Mouse (Mus musculus) stomach, embryonic 16.5 days (tissue): Measurements from ENCODE around the gene Asb3. TPM values are rescaled to one million over a fixed set of nuclear protein-coding genes. Genes with fewer than 3 reads are reported as not detected.

Source experiments
- ATAC-seq: fragments of 200-750 bp; cut with Nextera tagmentation; 2 replicates; pipeline ENCODE4 v1.8.0; 2017; ENCODE audit warnings: moderate number of reproducible peaks, moderate TSS enrichment; ENCODE audit not compliant: insufficient read depth, low FRiP score
- H3K27ac ChIP-seq: fragments of 300-500 bp; sonication (generic); 2 replicates; pipeline ENCODE4 v1.5.1; 2014; ENCODE audit warnings: low read length
- H3K27me3 ChIP-seq: fragments of 300-500 bp; sonication (generic); 2 replicates; pipeline ENCODE4 v1.6.1; 2014; ENCODE audit warnings: low read length, control low read depth, mixed read lengths; ENCODE audit not compliant: control insufficient read depth, insufficient read depth
- H3K36me3 ChIP-seq: fragments of 300-500 bp; sonication (generic); 2 replicates; pipeline ENCODE4 v1.6.1; 2014; ENCODE audit warnings: low read length; ENCODE audit not compliant: control insufficient read depth, insufficient read depth
- H3K4me1 ChIP-seq: fragments of 300-500 bp; sonication (generic); 2 replicates; pipeline ENCODE4 v1.6.1; 2014; ENCODE audit warnings: low read length, control low read depth, mixed read lengths; ENCODE audit not compliant: control insufficient read depth, insufficient read depth
- H3K4me2 ChIP-seq: fragments of 300-500 bp; sonication (generic); 2 replicates; pipeline ENCODE4 v1.6.1; 2014; ENCODE audit warnings: low read depth, low read length, mixed read lengths
- H3K4me3 ChIP-seq: fragments of 300-500 bp; sonication (generic); replicated peaks from 2 replicates; pipeline ENCODE4 v1.5.1; 2014; ENCODE audit warnings: mild to moderate bottlenecking, low read length
- H3K9ac ChIP-seq: fragments of 300-500 bp; sonication (generic); 2 replicates; pipeline ENCODE4 v1.6.1; 2014; ENCODE audit warnings: low read length
- H3K9me3 ChIP-seq: fragments of 300-500 bp; sonication (generic); replicated peaks from 2 replicates; pipeline ENCODE4 v1.6.1; 2016; ENCODE audit warnings: low read length, control low read depth; ENCODE audit not compliant: control insufficient read depth
- WGBS: fragments of 180-500 bp; shearing (Covaris S2); extraction: QIAGEN DNeasy Blood & Tissue Kit; methylation state at CpG from one replicate; pipeline ENCODE4 v1.1.7; 2014; 5-methylcytosine and 5-hydroxymethylcytosine counted together
- polyA plus RNA-seq: library from polyadenylated mRNA; unstranded; fragments of >200 nt; fragmentation: Nextera tagmentation; extraction: Ambion mirVana; gene quantifications from 2 replicates; pipeline ENCODE4 v1.2.1, GENCODE M21; 2015

Gene Asb3
- polyA plus RNA-seq, 1 experiment from 2014 or later: 27.7 TPM

GRCm38 (mm10) chr11:30923283-30923682 is 38.1 kb downstream of the Asb3 start:
- no peak overlapping the region for H3K4me3 ChIP-seq
- ATAC-seq: no peak
- no peak overlapping the region for H3K9ac ChIP-seq
- 92% methylated on average over 3 of the region's 3 CpGs for whole genome bisulfite sequencing
- peaks cover 11% of the 10 kb centered on the region; the same call in 1 of the 2 replicates for H3K36me3 ChIP-seq
- no peaks in the 10 kb centered on the region for H3K9me3 ChIP-seq
- H3K4me2 ChIP-seq: no peak overlapping the region
- no peaks in the 10 kb centered on the region for H3K27me3 ChIP-seq
- no peaks in the 10 kb centered on the region for H3K4me1 ChIP-seq
- H3K27ac ChIP-seq: no peak overlapping the region

GRCm38 (mm10) chr11:30928079-30928478 is 42.9 kb downstream of the Asb3 start:
- Histone ChIP-seq H3K4me1 (no peaks in the 10 kb centered on the region), H3K4me2 (no peak overlapping the region), H3K27ac (no peak overlapping the region), H3K9ac (no peak overlapping the region), H3K9me3 (no peaks in the 10 kb centered on the region), H3K27me3 (no peaks in the 10 kb centered on the region), H3K36me3 (peaks cover 13% of the 10 kb centered on the region; the same call in 1 of the 2 replicates), H3K4me3 (no peak overlapping the region)
- ATAC-seq: no peak

- Histone ChIP-seq H3K9me3 (no peaks in the 10 kb centered on the region), H3K27me3 (no peaks in the 10 kb centered on the region), H3K4me2 (no peak overlapping the region), H3K27ac (no peak overlapping the region), H3K9ac (no peak overlapping the region), H3K4me3 (no peak overlapping the region), H3K36me3 (peaks cover 13% of the 10 kb centered on the region; the same call in 1 of the 2 replicates), H3K4me1 (no peaks in the 10 kb centered on the region)
- ATAC-seq: no peak
- WGBS: 94% methylated on average over 1 of the region's 1 CpGs
Measured at GRCm38 (mm10) chr11:30928498-30928897, 43.3 kb downstream of the Asb3 start.

- Histone ChIP-seq H3K9me3 (no peaks in the 10 kb centered on the region), H3K27me3 (no peaks in the 10 kb centered on the region), H3K4me1 (no peaks in the 10 kb centered on the region), H3K27ac (no peak overlapping the region), H3K9ac (no peak overlapping the region), H3K4me3 (no peak overlapping the region), H3K36me3 (peaks cover 33% of the 10 kb centered on the region), H3K4me2 (no peak overlapping the region)
- no peak for ATAC-seq
- 94% methylated on average over 2 of the region's 2 CpGs for WGBS
Measured at GRCm38 (mm10) chr11:30943522-30943921, 58.3 kb downstream of the Asb3 start.

GRCm38 (mm10) chr11:30952829-30953228 is 67.6 kb downstream of the Asb3 start:
- ATAC-seq: no peak
- H3K9me3 ChIP-seq: no peaks in the 10 kb centered on the region
- no peak overlapping the region for H3K9ac ChIP-seq
- peaks cover 10% of the 10 kb centered on the region for H3K36me3 ChIP-seq
- peak overlapping the region; percentile 74 for H3K4me2 ChIP-seq
- no peaks in the 10 kb centered on the region for H3K27me3 ChIP-seq
- peaks cover 7% of the 10 kb centered on the region for H3K4me1 ChIP-seq
- WGBS: 42% methylated on average over 5 of the region's 5 CpGs
- peak overlapping the region; percentile 92 for H3K4me3 ChIP-seq
- H3K27ac ChIP-seq: no peak overlapping the region

- no peaks in the 10 kb centered on the region for H3K27me3 ChIP-seq
- peaks cover 7% of the 10 kb centered on the region for H3K4me1 ChIP-seq
- H3K9ac ChIP-seq: peak overlapping the region; percentile 93
- no peaks in the 10 kb centered on the region for H3K9me3 ChIP-seq
- H3K4me3 ChIP-seq: peak overlapping the region; percentile 92
- under 1% methylated on average over 29 of the region's 32 CpGs for WGBS
- peak; percentile 85 for ATAC-seq
- peak overlapping the region; percentile 87 for H3K27ac ChIP-seq
- H3K36me3 ChIP-seq: peaks cover 5% of the 10 kb centered on the region; the same call in 1 of the 2 replicates
- peak overlapping the region; percentile 74 for H3K4me2 ChIP-seq
Measured at GRCm38 (mm10) chr11:30953469-30954154, 68.4 kb downstream of the Asb3 start.

- Histone ChIP-seq H3K4me1 (peaks cover 7% of the 10 kb centered on the region), H3K36me3 (no peaks in the 10 kb centered on the region; the same call in 1 of the 2 replicates), H3K9me3 (no peaks in the 10 kb centered on the region), H3K4me3 (peak within 1 kb of the TSS; percentile 92), H3K27ac (peak within 1 kb of the TSS; percentile 87), H3K4me2 (peak within 1 kb of the TSS; percentile 83), H3K27me3 (no peaks in the 10 kb centered on the region), H3K9ac (peak within 1 kb of the TSS; percentile 93)
- under 1% methylated on average over 40 of the region's 40 CpGs for WGBS
- peak; percentile 95 for ATAC-seq
Measured at GRCm38 (mm10) chr11:30954279-30954725, 69.1 kb downstream of the Asb3 start, which contains the start of gene Erlec1. Gene Erlec1 (minus strand): TSS chr11:30954335.

- WGBS: 37% methylated on average over 2 of the region's 2 CpGs
- Histone ChIP-seq H3K9ac (no peak overlapping the region), H3K36me3 (no peaks in the 10 kb centered on the region), H3K4me3 (peak overlapping the region; percentile 8; the same call in 1 of the 2 replicates), H3K9me3 (no peaks in the 10 kb centered on the region), H3K4me1 (peaks cover 5% of the 10 kb centered on the region), H3K4me2 (peak overlapping the region; percentile 50; the same call in 1 of the 2 replicates), H3K27ac (no peak overlapping the region), H3K27me3 (no peaks in the 10 kb centered on the region)
- ATAC-seq: no peak
Measured at GRCm38 (mm10) chr11:30985237-30985636, 100.0 kb downstream of the Asb3 start.

- H3K36me3 ChIP-seq: no peaks in the 10 kb centered on the region
- peak within 1 kb of the TSS; percentile 82 for H3K27ac ChIP-seq
- peak within 1 kb of the TSS; percentile 75 for H3K9ac ChIP-seq
- H3K9me3 ChIP-seq: no peaks in the 10 kb centered on the region
- H3K4me3 ChIP-seq: peak within 1 kb of the TSS; percentile 58
- H3K27me3 ChIP-seq: no peaks in the 10 kb centered on the region
- WGBS: under 1% methylated on average over 22 of the region's 22 CpGs
- peak within 1 kb of the TSS; percentile 50 for H3K4me2 ChIP-seq
- peak; percentile 96 for ATAC-seq
- peaks cover 5% of the 10 kb centered on the region for H3K4me1 ChIP-seq
Measured at GRCm38 (mm10) chr11:30985877-30986624, 100.8 kb downstream of the Asb3 start, which contains the start of gene Chac2. Gene Chac2 (minus strand): TSS chr11:30986350.
